Mouse (Mus musculus): Measurements from ENCODE around the gene Iqce.

Gene Iqce

DNA sequence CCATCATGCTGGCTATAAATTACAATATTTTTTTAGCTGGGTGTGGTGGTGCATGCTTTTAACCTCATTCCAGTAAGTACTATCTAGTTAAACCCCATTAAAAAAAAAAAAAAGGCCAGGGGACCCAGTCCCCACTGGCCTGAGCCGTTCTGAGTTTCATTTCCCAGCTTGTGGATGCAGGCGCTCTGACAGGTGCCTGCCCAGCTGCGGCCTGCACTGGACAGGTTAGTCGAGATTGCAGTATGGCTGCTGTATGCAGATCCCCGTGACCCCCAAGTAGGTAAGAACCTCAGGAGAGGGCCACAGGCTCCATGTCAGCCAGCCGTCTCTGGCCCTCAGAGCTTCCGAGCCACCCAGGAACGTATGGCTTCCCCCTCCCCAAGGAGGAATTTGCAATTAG is 40.8 kb downstream of the Iqce start:
- no peak for DNase-seq (ENCODE audit: low spot score)

DNA sequence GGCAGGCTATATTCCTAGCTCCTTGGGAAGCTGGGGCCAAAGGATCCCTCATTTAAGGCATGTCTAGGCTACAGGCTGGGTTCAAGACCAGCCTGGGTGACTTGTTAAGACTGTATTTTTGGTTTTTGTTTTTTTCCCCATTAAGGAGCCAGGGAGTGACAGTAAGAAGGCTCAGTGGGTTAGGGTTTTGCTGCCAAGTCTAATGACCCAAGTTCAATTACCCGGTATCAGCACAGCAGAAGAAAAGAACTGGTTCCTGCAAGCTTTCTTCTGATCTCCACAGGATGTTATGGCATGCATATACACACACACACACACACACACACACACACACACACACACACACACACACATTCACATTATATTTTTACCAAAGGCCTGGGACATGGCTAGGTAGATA is 41.8 kb downstream of the Iqce start:
- no peak for DNase-seq (ENCODE audit: low spot score)

DNA sequence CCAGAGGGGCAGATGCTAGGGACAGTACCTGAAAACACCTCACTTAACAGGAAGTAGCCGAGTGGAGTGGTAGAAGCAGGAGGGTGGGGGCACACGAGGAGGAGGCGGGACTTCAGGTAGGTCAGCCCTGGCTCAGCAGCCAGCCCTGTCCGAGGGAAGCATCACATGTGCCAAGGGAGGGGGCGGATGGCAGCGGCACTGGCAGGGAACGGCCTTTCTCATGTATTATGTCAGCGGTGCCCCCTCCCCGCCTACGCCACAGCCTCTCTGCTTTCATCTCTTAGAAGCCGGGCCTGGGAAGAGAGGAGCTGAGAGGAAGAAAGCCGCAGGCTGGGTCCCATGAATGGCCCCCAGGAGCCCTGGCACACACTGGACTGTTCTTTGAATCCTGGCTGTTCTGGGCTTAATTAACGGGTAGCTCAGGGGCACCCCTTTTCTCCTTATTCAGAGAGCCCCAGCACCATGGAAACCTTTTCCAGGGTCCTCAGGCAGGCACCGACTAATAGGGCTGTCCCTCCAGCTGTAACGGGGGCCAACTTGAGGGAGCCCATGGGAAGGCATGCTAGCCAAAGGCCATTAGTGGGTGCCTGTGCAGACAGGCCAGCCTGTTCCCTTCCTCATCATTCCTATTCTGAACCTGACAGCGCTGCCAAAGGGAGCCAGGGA is 42.4 kb downstream of the Iqce start:
- DNase-seq (ENCODE audit: low spot score), result no peak

DNA sequence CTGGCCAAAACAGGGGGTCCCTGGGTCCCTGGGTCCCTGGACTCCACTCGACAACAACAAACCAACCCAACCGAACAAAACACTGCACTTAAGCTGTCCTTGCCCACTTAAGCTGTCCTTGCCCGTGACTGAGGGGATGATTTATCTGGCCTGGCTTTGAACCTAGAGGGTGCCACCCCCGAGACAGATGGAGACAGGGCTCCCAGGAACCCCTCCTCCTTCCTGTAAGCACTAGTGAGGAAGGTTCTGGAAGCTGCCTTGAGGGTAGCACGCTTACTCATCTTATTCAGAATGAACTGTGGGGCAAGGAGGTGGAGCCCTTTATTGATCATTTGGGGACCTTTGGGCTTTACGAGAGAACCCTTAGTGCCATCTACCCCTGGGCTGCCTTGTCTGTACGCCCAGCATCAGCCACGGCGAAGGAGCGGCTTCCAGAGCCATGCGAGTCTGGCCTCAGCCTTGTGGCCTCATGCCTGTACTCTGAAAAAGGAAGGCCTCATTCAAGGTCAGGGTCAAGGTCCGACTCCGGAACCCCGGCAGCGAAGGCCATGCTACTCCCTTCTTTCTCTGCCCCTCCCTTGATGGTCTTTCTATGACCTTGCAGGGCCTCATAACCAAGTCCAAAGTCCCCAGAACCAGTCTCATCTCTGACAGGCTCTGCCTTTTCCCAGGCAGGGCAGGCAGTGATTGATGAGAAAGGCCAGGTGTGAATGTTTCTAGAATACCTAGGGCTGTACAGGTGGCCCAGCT is 47.9 kb downstream of the Iqce start:
- DNase-seq (ENCODE audit: low spot score), result no peak

DNA sequence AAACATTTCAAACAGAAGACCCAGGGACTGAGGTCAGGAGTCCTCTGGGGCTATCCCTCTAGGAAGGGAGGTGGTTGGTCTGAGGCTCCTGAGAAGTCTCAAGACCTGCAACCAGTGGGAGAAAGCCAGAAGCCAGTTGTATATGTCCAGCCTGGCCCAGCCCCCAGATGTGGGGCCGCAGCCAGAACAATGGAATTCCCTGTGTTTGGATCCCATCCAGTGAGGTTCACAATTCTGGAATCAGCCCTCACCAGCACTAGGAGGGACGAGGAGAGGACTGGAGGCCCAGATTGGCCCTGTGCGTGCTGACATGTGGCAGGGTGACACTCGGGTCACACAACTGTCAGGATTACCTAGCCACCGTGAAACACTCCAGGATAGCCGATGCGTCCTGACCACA is 49.6 kb downstream of the Iqce start:
- DNase-seq (ENCODE audit: low spot score), result no peak

DNA sequence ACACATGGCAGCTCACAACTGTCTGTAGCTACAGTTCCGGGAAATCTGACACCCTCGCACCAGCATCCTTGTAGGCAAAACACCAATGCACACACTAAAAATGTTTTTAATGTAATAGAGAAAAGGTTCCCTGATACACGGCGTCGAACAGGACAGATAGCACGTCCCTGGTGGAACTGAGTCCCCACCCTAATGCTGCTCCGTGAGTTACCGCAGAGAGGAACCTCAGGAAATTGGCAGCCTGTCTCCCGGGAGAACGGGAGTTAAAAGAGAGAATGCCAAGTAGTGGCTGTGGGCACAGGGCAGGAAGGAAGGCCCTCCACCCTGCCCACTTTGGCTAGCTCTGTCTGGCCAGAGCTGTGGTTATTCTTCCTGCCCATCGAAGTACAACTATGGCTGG is 50.9 kb downstream of the Iqce start:
- no peak for DNase-seq (ENCODE audit: low spot score)

DNA sequence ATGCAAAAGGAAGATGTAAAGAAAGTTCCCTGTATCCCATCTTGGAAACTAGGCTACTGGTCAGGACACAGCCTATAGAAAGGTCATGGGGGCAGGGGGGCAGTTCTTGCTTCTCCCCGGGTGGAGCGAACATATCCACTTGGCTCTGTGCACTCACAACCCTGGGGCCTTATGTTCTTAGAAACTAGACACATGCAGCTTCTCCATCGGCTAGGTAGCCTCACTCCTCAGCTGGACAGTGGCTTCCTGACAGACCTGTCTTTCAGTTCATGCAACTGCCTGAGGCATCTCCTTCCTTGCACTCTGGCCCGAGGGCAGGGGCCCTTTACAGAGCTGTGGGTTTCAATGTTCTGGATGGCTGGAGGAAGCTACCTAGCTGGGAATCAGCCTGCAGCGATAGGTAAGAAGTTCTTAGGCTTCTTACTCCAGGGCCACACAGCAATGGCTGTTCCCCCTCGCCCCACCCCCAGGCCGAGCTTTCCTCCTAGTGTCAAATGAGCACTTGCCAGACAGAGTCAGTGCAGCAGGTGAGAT is 52.2 kb downstream of the Iqce start:
- no peak for DNase-seq (ENCODE audit: low spot score)

DNA sequence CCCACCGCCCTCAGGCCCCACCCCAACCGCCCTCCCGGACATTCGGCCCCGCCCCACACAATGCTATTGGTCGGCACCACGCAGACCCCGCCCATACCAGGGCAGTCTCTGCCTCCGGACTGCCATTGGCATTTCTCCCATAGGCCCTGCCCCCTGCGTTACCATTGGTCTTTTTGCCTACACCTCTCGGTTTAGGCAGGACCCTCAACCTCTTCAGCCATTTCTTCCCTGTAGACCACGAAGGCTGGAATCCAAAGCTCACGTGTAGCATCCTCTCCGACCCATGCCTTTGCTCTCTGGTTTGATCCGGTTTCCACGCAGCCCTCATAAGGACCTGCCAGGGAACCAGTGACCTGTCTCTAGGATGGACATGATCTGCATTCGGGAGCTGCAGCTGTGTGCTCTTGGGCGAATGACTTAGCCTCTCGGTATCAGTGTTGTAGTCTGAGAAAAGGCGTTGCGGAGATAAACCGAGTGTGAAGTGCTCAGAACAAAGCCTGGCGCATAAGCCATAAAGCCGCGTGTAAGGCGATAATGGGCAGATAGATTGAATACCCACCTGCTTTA is 53.0 kb downstream of the Iqce start:
- peak; percentile 88 for DNase-seq (ENCODE audit: low spot score)

DNA sequence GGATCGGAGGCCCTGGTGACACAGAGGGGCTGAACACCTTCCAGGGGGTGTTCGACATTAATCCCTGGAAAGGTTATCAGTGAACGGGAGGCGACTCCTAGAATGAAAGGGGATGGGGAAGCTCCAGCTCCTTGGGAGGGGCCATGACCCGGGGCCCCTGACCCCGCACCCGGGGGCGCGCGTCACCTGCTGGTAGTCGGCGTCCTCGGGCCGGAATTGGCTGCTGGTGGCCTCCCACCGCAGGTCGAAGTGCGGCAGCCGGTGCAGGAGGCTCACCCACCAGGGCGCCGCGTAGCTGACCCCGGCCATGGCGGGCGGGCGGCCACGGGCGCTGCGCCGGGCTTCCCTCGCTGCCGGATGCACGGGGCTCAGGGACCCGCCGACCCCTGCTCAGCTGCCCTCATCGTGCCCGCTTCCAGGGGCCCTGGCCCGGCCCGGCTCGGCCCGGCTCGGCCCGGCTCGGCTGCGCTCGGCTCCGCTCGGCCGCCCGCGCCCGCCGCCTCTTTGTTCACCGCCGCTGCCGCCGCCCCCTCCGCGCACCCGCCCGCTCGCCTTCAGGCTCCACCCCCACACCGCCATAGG is 53.6 kb downstream of the Iqce start, which contains the start of gene Ttyh3:
Gene Ttyh3 (minus strand): TSS at position 513 of the 582 bp plus-strand sequence.
- no peak for DNase-seq (ENCODE audit: low spot score)

DNA sequence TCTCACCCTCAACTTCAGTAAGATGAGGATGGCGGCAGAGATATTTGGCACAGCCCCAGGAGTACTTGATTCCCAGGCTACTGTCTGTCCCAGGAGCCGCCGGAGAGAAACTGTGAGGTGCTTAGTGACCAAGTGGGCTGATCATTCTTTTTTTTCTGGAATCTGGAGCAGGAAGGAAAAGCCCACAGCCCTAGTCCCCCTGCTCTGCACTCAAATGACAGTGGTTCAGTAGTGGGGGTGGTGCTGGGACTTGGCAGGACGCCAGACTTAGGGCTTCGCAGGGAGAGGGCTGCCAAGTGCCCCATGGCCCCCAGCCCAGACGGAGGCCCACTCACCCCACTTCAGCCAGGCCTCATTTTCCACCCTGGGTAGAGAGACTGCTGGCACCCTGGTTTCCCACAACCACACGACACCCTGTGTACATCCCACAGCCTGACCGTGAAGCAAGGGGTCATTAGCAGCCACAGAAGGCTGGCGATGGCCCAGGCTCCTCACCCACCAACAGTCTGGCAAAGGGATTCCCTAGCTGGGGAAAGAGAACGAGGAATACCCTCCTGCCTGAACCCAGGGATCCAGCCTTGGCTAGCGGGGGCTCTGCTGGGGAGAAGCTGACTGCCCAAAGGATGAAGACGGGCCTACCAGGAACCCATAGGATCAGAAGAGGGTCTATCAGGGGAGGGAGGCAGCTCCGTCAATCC is 54.2 kb downstream of the Iqce start:
- peak; percentile 41 for DNase-seq (ENCODE audit: low spot score)

DNA sequence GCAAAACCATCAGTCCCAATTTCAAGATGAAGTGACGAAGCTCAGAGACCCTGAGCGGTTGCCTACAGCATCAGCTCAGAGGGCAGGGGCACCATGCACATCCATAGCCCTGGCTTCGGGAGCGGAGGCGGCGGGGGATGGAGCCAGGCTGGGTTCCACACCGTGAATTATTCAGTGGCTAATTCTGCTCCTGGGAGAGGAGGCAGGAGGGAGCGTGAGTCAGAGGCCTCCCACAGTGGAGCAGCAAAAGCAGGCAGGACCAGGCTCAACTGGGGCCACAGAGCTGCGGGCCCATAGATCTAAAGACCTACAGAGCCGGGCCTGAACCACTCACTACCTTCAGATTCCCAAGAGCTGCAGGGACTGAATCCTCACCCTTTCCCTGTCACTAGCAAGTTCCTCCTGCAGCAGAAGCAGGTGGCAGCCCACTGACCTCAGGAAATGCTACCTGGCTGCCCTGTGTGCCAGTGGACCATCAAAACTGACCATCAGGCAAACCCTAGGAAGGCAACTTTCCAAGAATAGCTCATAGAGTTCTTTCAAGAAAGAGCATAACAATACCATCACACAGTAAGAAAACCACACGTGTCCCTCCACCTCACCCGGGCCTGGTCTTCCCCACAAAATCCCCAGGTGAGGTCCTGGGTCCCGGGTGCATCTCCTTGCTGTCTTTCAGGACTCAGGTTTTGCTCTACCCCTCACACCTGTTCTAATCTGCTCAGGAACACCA is 55.0 kb downstream of the Iqce start:
- no peak for DNase-seq (ENCODE audit: low spot score)

DNA sequence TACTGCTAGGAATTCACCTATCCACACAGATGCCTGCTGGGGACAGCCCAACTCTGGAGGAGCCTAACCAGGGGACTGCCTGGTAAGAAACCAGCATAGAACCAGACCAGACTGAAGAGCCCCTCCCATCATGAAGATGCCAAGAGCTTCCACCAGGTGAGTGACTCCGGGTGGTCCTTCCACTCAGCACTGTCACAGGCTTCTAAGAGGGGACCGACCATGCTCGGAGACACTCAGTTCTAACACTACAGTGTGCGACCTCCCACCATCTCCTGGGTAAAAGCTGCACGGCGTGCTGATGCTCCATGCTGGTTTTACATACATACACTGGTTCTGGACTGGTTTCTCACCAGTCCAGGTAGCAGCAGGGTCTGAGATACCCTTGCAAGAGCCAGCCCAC is 56.0 kb downstream of the Iqce start:
- no peak for DNase-seq (ENCODE audit: low spot score)

DNA sequence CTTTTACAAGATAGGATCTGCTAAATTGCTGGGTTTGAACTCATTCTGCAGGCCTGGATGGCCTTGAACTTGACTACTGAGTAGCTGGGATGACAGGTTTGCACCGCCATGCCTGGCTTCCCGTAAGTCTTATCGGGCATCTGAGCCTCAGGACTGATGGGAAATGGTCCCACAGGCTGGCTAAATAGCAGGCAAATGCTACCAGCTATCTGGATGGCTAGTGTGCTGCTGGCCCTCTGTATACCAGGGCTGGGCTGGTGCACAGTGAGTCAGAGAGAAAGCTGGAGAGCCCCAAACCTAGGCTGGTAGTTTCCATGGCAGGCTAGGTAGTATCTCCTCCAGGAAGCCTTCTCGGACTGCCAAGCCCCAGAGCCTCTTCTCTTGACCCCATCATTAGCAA is 56.7 kb downstream of the Iqce start:
- DNase-seq (ENCODE audit: low spot score), result no peak

DNA sequence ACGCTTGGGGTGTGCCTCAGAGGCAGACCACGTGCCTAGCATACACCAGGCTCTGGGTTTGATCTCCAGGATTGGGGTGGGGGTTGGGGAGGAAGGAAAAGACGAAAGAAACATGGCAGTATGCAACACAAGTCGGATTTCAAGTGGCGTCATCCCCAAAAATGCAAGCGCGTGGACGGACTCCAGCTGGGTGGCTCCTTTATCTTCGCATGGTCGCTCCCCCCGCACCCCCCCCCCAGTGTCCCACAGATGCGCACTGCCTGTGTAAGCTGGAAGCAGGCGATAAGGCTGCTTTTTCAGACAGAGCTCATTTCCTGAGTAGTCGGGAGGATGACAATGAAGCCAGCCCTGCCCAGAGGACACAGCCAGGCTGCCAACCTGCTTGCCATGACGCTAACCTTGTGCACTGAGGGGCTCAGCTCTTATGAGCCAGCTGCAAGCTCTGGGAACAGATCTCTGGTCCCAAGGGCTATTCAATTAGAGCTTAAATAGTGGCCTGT is 57.4 kb downstream of the Iqce start:
- no peak for DNase-seq (ENCODE audit: low spot score)

DNA sequence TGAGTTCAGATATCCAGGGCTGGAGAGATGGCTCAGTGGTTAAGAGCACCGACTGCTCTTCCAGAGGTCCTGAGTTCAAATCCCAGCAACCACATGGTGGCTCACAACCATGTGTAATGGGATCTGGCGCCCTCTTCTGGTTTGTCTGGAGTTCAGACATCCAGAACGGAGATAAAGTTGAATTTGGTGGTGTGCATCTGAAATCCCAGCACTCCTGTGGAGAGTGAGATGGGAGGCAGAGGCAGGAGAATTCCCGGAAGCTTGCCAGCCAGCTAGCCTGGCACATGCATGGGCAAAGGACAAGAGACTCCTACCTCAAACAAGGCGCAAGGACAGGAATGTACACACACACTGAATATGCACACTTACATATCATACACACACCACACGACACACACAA is 57.9 kb downstream of the Iqce start:
- no peak for DNase-seq (ENCODE audit: low spot score)

DNA sequence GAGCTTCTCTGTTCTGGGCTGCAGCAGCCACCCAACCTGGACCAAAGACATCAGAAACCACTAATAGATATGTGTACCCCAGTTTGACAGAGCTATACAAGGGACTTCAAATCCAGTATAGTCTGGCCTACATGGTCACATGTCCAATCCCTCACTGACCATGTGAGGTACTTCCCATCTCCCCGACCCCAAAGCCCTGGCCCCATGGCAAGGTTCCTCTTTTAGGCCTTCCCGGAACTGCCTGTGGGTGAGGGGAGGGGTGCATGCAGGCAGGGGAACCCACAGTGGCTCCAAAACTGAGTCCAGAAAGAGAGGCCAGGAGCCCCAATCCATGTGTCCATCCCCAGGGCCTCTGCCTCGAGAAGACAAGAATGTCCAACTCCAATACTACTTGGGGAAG is 60.1 kb downstream of the Iqce start:
- no peak for DNase-seq (ENCODE audit: low spot score)

DNA sequence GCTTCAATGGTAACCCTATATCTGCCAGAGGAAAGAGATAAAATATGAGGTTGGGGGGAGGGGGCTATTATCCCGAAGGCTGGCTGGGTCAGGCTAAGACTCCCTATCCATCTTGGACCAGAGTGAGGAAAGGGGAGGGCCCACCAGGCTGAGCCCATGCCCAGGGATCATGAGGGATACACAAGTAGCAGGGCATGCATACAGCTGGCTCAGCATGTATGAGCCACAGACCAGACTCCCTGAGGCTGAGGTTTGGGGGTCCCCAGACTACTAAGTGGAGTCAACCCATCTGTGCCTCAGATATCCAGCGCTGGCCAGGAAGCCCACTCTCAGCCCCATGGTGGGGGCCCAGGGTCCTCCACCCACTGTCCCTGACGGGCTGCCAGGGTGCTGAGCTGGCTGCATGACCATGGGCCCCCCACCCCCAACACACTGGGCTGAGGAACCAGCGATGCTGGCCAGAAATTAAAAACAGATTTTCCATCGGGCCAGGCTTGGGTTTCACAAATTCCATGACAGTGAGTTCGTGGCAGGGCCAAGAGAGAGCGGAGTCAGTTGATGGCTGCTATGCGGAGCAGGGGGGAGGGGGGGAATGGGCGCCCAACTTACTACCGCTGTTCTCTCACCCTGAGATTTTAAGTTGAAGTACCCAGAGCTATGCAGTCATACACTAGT is 60.8 kb downstream of the Iqce start:
- no peak for DNase-seq (ENCODE audit: low spot score)

DNA sequence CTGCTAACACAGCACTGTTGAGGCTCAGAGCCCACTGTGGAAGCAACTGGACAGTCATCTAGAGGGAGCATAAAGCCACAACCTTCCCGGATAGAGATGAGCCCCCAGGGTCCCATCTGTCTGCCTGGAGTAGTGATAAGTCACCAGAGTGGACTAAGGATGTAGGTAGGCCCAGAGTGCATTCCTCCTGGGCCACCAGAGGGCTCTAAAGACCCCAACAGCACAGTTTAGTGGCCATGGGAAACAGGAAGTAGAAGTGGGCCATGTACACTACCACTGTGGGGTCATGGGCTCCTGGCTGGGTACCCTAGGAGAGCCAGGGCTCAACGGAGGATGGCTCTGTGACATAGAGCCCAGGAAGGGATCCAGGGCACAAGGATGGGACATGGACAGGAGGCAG is 61.4 kb downstream of the Iqce start:
- DNase-seq (ENCODE audit: low spot score), result no peak

DNA sequence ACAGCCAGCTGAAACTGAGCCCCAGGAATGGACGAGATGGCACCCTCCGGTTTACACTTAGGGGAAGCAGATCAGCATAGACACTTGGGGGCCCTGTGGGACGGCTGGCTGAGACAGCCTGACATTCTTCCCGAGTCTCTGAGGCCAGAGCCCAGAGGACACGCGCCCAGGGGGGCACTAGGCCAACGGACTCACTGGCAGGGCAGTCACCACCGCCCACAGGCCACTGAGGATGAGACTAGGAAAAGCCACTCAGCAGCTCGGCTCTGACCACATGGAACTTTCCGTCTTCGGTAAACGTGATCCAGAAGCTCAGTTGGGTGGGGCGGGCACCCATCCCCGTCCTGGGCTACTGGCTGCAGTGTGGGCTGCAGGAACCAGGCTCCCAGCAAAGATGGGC is 62.3 kb downstream of the Iqce start:
- no peak for DNase-seq (ENCODE audit: low spot score)

DNA sequence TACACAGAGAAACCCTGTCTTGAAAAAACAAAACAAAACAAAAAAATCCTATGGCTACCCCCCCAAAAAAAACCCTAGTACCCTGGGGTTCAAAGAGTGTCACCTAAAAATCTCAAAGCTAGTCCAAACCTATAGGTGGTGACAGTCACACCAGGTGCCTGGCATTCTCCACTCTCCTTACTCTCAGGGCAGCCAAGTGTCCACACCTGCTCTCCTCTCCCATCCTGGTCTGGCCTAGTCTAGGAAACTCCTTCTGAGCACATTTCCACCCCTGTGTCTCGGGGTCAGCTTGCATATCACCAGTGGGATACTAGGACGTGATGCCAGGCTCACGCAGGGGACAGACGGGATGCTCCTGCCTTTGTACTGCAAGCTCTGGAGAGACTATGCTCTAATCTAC is 62.9 kb downstream of the Iqce start:
- DNase-seq (ENCODE audit: low spot score), result no peak

DNA sequence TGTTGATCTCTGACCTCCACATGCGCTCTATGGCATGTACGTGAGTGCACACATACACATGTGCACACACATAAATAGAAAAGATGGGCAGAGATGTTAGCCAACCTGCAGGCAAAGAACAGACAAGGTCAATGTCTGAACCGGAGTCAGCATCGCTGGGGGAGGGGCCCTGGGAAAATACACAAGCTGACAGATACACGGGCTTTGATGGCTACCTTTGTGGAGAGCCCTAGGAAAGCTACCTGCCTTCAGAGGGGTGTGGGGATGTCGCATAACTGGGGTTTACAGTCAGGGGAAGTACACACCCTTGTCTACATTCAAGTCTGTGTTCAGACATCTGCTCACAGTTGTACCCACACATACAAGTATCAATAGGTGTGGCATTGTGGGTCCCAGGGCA is 63.7 kb downstream of the Iqce start:
- DNase-seq (ENCODE audit: low spot score), result no peak
